Mouse (Mus musculus): Measurements from ENCODE around the gene Cmtr2.
A peak's percentile ranks its signal among the peaks of the same experiment; 100 is the strongest.

Cmtr2 gene

GRCm38 (mm10) chr8:110215365-110215764 lies at the start of gene Cmtr2:
Cmtr2 (plus strand) TSS chr8:110215665.
- DNase-seq, result no peak

DNA sequence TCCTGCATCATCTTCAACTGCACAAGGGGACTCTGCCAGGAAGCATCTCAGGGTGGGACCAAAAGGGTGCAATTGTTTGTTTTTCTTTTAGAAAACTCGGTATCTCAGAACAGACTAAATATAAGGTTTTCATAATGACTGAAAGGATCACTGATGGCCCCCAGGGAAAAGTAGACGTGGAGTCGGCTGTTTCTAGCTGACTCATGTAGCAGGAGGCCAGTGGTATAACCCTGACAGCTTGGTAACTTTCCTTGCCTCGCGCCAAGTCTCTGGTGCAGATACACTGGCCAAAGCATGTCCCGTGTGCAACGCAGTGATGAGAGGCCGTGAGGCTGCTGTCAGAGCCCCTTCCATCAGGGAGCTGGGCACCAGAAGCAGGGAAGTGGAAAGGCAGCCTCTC lies 49.2 kb upstream of the Cmtr2 start:
- DNase-seq, result no peak

DNA sequence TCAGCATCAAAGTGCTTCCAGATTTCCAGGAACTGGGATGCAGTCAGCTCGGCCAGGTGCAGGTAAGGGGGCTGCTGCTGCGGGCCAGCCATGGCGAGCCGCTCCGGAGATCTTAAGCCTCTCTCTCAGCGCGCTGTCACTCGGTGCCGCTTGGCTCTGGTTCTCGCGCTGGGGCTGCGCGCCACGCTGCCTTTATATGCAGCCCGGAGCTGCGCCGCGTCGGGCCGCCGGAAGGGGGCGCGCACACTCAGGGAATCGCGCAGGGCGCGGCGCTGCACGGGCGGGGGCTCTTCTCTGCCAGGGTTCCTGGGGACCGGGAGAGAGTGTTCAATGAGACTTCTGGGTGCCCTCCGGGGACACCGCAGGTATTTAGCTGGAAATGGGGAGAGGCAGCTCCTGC lies 47.4 kb upstream of the Cmtr2 start, which contains the start of gene Calb2:
Calb2 (minus strand) TSS at position 165 of the 400 bp plus-strand sequence.
- DNase-seq, result peak; percentile 27

- DNase-seq, result no peak
Measured at GRCm38 (mm10) chr8:110172161-110172560, 43.3 kb upstream of the Cmtr2 start.

DNA sequence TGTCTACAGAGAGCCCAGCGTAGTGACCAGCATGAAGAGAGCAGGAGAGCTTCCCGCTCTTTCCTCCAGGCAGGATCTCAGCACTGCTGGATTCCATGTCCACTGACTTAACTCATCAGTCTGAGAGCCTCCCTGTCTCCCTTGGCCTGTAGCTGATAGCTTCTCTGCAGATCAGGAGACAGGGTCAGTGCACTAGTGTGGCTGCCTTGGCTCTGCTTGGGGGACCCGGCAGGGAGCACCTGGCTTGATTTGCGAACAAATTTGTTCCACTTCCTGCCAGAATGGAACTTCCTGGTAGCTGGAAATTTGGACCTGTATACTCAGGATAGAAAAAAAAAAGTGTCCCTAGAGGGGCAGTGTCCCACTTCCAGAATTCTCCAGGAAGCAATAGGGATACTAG lies 40.6 kb upstream of the Cmtr2 start:
- no peak for DNase-seq

- DNase-seq, result no peak
Measured at GRCm38 (mm10) chr8:110177359-110178155, 37.9 kb upstream of the Cmtr2 start.

- no peak for DNase-seq
Measured at GRCm38 (mm10) chr8:110182735-110183367, 32.6 kb upstream of the Cmtr2 start.

DNA sequence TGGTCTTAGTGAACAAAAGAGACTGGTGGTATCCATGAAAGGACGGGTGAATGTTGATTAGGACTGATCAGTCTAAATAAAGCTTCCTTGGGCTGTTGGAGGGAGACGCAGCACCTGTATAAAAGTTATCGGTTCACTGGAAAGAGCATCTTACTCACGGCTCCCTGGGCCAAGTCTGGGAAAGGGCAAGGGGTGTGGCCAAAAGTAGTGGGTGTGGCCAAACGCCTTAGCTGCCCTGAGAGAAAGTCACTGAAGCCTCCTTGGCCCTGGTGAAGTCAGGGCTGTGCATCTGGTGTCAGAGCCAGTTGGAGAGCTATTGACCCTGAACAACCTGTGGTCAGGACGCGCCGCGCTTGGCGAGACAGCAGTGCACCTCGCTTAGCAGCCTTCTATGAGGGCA lies 31.7 kb upstream of the Cmtr2 start:
- DNase-seq, result no peak

GRCm38 (mm10) chr8:110185538-110185937 lies 29.9 kb upstream of the Cmtr2 start:
- DNase-seq, result no peak

DNA sequence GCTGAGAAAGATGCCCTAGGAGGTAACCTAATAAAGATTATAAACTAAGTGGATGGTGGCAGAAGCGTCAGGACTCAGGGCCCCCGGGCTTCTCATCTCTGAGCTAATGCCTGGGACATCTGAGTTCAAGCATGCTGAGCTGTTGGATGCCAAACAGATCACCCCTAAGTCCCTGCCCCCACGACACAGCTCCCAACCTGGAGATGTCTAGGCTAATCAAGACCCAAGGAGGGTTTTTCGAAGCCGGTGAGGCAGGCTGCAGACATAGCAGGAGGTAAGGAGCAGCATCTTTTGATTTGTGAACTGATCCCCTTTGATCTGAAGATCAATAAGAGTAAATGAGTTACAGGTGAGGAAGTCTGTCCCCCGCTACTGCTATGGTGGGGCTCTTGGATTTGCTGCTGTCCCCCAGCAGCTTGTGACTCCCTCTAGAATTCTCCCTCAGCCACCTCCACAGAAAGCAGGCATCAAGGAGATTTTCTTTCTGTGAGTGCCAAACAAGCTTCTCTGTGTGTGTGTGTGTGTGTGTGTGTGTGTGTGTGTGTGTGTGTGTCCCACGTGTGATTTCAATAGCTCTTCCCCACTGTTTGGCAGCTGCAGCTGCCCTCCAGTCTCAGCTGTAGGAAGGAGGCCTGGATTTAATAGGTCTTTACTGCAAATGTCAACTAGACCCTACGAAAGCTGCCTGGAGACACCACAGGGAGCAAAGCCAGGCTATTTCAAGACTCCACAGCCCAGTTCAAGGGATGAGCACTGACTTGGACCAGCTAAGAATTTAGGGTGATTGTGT lies 26.3 kb upstream of the Cmtr2 start:
- DNase-seq, result no peak

DNA sequence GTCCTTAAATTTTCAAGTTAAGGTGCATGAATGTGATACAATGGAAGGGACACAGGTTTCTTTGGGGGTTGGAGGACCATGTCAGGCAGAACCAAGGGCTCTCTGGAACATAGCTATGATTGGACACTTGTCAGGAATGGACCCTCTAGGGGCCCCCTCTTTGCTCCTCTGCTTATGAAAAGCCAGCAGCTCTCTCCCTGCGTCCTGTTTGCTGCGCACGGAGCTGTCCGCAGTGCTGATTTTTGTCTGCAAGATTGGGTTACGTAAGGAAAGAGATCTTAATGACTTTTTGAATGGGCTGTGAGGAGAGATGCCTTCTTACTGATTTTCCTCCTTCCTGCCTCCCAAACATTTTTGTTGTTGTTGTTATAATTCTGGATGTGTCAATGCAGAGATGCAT lies 18.8 kb upstream of the Cmtr2 start:
- peak; percentile 53 for DNase-seq

- DNase-seq, result no peak
Measured at GRCm38 (mm10) chr8:110201806-110202205, 13.7 kb upstream of the Cmtr2 start.

GRCm38 (mm10) chr8:110216253-110216652 lies 788 bp downstream of the Cmtr2 start:
- no peak for DNase-seq

DNA sequence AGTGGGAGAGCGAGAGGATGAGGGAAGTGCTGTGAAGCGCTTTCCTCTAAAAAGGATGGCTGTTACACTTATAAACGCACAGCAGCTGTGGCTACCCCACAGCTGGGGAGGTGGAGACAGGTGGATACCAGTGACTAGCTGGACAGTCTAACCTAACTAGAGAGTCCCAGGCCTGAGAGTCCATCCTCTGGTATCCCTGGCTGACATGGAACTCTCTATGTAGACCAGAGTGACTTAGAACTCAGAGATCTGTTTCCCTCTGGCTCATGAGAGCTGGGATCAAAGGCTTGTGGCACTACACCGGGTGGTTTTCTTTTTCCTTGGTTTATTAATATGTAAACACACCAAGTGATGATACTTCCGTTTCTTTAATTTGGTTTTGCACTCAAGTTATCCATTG lies 1.7 kb downstream of the Cmtr2 start:
- no peak for DNase-seq

GRCm38 (mm10) chr8:110217681-110218131 lies 2.2 kb downstream of the Cmtr2 start:
- DNase-seq, result peak; percentile 99

- DNase-seq, result no peak
Measured at GRCm38 (mm10) chr8:110218511-110218910, 3.0 kb downstream of the Cmtr2 start.

- peak; percentile 30 for DNase-seq
Measured at GRCm38 (mm10) chr8:110220936-110221335, 5.5 kb downstream of the Cmtr2 start.

GRCm38 (mm10) chr8:110230803-110231202 lies 15.3 kb downstream of the Cmtr2 start:
- no peak for DNase-seq

- DNase-seq, result no peak
Measured at GRCm38 (mm10) chr8:110242278-110243177, 27.1 kb downstream of the Cmtr2 start.

GRCm38 (mm10) chr8:110244566-110244965 lies 29.1 kb downstream of the Cmtr2 start:
- DNase-seq, result no peak

GRCm38 (mm10) chr8:110247238-110247637 lies 31.8 kb downstream of the Cmtr2 start:
- no peak for DNase-seq

DNA sequence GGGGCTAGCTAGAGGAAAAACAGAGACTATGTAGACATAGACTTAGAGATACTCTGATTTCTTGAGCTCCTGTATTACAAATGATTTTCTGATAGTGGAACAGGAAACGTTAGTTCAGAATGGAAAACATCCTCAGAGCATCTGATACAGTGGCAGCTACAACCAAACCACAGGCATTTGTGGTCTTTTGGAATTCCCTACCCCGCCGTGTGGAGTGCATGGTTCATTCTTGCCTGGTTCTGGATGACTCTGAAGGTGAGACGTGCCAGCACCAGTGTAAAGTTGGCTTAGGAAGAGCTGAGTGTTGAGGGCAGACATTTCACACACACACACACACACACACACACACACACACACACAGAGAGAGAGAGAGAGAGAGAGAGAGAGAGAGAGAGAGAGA lies 38.5 kb downstream of the Cmtr2 start:
- DNase-seq, result no peak

All from lung, postnatal 36 days (tissue).